Mouse (Mus musculus): ENCODE results near the gene Dlg1. TPM values are rescaled to one million over a fixed set of nuclear protein-coding genes. Genes with fewer than 3 reads are reported as not detected.
A peak's percentile ranks its signal among the peaks of the same experiment; 100 is the strongest.

The Dlg1 gene
- polyA plus RNA-seq, 1 experiment from 2014 or later = 11.9 TPM

DNA sequence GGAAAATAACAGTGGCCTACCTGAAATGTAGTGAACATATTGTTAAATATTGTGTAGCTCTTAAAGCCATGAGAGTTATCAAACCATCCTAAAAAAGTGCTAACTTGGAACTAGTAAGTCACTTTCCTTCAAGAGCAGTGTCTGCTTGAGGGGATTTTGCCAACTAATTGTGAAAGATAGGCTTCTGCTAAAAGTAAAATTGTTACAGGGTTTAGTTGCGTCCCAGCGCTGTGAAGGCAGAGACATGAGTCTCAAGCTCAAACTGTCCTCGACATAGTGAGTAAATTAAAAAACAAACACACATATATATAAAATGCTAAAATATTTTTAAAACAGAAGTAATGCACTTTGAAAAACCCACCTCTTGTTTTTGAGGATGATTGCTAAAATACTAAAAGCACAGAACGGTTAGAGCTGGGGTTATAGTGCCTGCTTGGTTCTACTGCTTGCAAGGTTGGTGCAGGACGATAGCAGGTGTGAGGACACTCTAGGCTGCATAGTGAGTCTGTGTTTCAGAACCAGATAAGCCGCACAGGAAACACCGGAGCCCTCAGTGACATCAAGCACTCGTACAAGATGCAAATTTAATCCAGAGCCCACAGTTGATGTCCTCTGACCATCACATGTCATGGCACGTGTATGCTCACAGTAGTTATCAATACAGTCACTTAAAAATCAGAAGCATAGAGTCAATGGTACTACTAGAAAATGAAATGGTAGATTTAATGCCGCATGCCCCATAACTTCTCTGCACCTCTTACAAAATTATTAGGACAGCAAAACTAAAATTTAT, 169.6 kb downstream of the Dlg1 start:
- peaks cover 7% of the 10 kb centered on the region for H3K36me3 ChIP-seq
- H3K4me1 ChIP-seq (replicated peaks) = no peaks in the 10 kb centered on the region
- no peak for ATAC-seq (ENCODE audit: low FRiP score)
- no peak overlapping the region for H3K9ac ChIP-seq
- H3K27ac ChIP-seq = no peak overlapping the region
- no peak overlapping the region for H3K4me3 ChIP-seq
- H3K4me2 ChIP-seq = no peak overlapping the region
- 94% methylated on average over 10 of the region's 10 CpGs for WGBS
- no peaks in the 10 kb centered on the region for H3K27me3 ChIP-seq
- H3K9me3 ChIP-seq = no peaks in the 10 kb centered on the region

GRCm38 (mm10) chr16:31834011-31834584, 170.9 kb downstream of the Dlg1 start:
- H3K36me3 ChIP-seq = peaks cover 16% of the 10 kb centered on the region
- H3K27ac ChIP-seq = no peak overlapping the region
- no peak overlapping the region for H3K4me2 ChIP-seq
- ATAC-seq (ENCODE audit: low FRiP score) = no peak
- no peak overlapping the region for H3K9ac ChIP-seq
- H3K27me3 ChIP-seq = no peaks in the 10 kb centered on the region
- WGBS = 71% methylated on average over 7 of the region's 7 CpGs
- no peaks in the 10 kb centered on the region for H3K9me3 ChIP-seq
- H3K4me1 ChIP-seq (replicated peaks) = no peaks in the 10 kb centered on the region
- no peak overlapping the region for H3K4me3 ChIP-seq

DNA sequence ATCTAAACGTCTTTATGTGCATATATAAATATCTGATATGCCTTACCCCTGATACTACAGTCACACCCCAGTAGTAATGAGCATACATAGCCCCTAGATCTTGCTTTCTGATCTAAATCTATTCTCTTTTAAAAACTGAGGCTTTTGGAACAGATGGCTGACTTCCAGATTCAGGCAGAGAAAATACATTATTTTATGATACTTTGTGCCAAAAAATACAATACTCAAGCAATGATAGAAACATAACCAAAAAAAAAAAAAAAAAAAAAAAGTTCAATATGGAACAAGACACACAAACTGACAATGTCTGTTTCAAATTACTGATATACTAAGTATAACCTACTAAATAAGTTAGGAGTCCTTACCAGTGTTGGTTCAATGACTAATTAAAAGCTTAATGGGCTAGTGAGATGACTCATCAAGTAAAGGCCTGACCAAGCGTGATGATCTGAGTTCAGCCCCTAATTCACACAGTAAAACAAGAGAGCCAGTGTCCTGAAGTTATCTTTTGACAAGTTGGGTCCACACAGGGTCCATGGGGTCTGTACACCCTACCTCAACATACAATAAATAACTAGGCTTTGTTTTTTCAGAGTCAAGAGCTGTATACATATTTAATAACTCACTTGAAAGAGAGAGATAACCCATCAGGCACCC, 171.5 kb downstream of the Dlg1 start:
- Histone ChIP-seq H3K27me3 (no peaks in the 10 kb centered on the region), H3K9ac (no peak overlapping the region), H3K4me3 (no peak overlapping the region), H3K4me1 (replicated peaks) (no peaks in the 10 kb centered on the region), H3K4me2 (no peak overlapping the region), H3K9me3 (no peaks in the 10 kb centered on the region), H3K27ac (no peak overlapping the region), H3K36me3 (peaks cover 12% of the 10 kb centered on the region)
- WGBS = 85% methylated on average over 2 of the region's 2 CpGs
- ATAC-seq (ENCODE audit: low FRiP score) = no peak

DNA sequence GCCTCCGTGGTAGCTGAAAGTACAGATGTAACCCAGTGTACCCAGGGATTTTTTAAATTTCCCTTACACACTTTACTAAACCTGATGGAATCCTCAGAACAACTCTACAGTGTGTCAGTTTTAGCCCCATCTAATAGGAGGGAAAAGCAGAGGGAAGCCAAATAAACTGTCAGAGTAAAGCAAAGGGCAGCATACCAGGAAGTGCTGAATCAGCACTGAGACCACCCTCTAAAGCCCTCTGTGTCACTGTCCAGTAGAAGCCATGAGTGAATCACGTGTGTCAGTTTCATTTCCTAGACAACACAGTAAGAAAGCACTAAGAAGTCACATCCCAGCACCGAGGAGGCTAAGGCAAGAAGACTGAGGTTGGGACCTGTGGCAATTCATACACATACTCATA, 174.1 kb downstream of the Dlg1 start:
- Histone ChIP-seq H3K4me1 (replicated peaks) (no peaks in the 10 kb centered on the region), H3K27ac (no peak overlapping the region), H3K4me3 (no peak overlapping the region), H3K27me3 (no peaks in the 10 kb centered on the region), H3K9ac (no peak overlapping the region), H3K4me2 (no peak overlapping the region), H3K36me3 (peaks cover 9% of the 10 kb centered on the region), H3K9me3 (no peaks in the 10 kb centered on the region)
- ATAC-seq (ENCODE audit: low FRiP score) = no peak
- WGBS = 84% methylated on average over 3 of the region's 3 CpGs

GRCm38 (mm10) chr16:31844246-31844645, 181.0 kb downstream of the Dlg1 start:
- Histone ChIP-seq H3K4me3 (no peak overlapping the region), H3K4me2 (no peak overlapping the region), H3K27me3 (no peaks in the 10 kb centered on the region), H3K9ac (no peak overlapping the region), H3K4me1 (replicated peaks) (peaks cover 3% of the 10 kb centered on the region), H3K36me3 (no peaks in the 10 kb centered on the region), H3K9me3 (no peaks in the 10 kb centered on the region), H3K27ac (no peak overlapping the region)
- ATAC-seq (ENCODE audit: low FRiP score) = no peak
- WGBS = 91% methylated on average over 3 of the region's 3 CpGs

DNA sequence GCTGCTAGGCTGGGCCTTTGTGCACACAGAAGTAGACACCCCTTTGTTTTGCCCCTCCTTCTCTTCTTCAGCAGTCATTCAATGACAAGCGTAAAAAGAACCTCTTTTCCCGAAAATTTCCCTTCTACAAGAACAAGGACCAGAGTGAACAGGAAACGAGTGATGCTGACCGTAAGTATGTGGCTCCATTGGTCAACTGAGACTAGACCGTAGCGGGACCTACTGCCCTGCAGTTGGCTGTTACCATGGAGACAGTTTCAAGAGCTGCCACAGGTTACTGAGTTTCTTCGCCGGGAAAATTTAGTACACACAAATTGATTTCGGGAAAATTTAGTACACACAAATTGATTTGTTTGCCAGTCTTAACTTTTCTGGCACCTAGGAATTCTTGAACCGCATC, 183.5 kb downstream of the Dlg1 start:
- Histone ChIP-seq H3K36me3 (no peaks in the 10 kb centered on the region), H3K27ac (no peak overlapping the region), H3K4me1 (replicated peaks) (peaks cover 3% of the 10 kb centered on the region), H3K4me3 (no peak overlapping the region), H3K9me3 (no peaks in the 10 kb centered on the region), H3K9ac (no peak overlapping the region), H3K4me2 (peak overlapping the region; percentile 17; the same call in 1 of the 2 replicates), H3K27me3 (no peaks in the 10 kb centered on the region)
- ATAC-seq (ENCODE audit: low FRiP score) = no peak
- 52% methylated on average over 10 of the region's 10 CpGs for WGBS

- Histone ChIP-seq H3K9ac (no peak overlapping the region), H3K4me1 (replicated peaks) (no peaks in the 10 kb centered on the region)
- 97% methylated on average over 5 of the region's 5 CpGs for WGBS
These were observed 200.7 kb downstream of the Dlg1 start for GRCm38 (mm10) chr16:31863920-31864319.

DNA sequence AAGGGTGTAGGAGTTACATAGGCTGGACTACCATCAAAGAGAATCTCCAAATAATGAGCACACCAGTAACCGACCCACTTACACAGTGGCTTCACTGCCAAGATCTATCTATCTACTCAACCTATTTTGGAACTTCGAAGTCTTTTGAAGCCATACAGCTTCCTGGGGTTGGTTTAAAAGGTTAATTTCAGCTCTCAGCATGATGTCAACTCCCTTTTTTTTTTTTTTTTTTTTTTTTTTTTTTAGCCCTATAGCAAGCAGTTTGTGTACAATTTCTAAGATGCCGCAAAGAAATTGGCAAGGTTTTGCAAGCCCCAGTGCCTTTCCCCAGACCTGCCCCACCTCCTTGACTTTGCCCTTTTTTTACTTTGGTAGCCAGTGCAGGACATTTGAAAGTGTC, 202.0 kb downstream of the Dlg1 start:
- peaks cover 4% of the 10 kb centered on the region; the same call in 1 of the 2 replicates for H3K9me3 ChIP-seq
- no peak overlapping the region for H3K27ac ChIP-seq
- no peak for ATAC-seq (ENCODE audit: low FRiP score)
- peaks cover 46% of the 10 kb centered on the region for H3K36me3 ChIP-seq
- no peak overlapping the region for H3K9ac ChIP-seq
- H3K4me3 ChIP-seq = no peak overlapping the region
- 74% methylated on average over 3 of the region's 3 CpGs for WGBS
- H3K4me2 ChIP-seq = no peak overlapping the region
- no peaks in the 10 kb centered on the region for H3K27me3 ChIP-seq
- H3K4me1 ChIP-seq (replicated peaks) = no peaks in the 10 kb centered on the region

More at GRCm38 (mm10) chr16:31863920-31864319, 200.7 kb downstream of the Dlg1 start:
- H3K27ac ChIP-seq = no peak overlapping the region
- no peak overlapping the region for H3K4me3 ChIP-seq
- no peaks in the 10 kb centered on the region for H3K27me3 ChIP-seq
- H3K9me3 ChIP-seq = peaks cover 4% of the 10 kb centered on the region; the same call in 1 of the 2 replicates
- ATAC-seq (ENCODE audit: low FRiP score) = no peak
- no peak overlapping the region for H3K4me2 ChIP-seq
- H3K36me3 ChIP-seq = peaks cover 53% of the 10 kb centered on the region

- H3K27ac ChIP-seq = no peak overlapping the region
- H3K9me3 ChIP-seq = no peaks in the 10 kb centered on the region
- no peak overlapping the region for H3K4me2 ChIP-seq
- no peak overlapping the region for H3K4me3 ChIP-seq
- no peak overlapping the region for H3K9ac ChIP-seq
- peaks cover 39% of the 10 kb centered on the region for H3K36me3 ChIP-seq
- no peaks in the 10 kb centered on the region for H3K27me3 ChIP-seq
- ATAC-seq (ENCODE audit: low FRiP score) = no peak
- H3K4me1 ChIP-seq (replicated peaks) = no peaks in the 10 kb centered on the region
- 91% methylated on average over 3 of the region's 3 CpGs for WGBS
These were observed 203.7 kb downstream of the Dlg1 start for GRCm38 (mm10) chr16:31866911-31867310.

- no peak overlapping the region for H3K9ac ChIP-seq
- H3K27ac ChIP-seq = no peak overlapping the region
These were observed 204.5 kb downstream of the Dlg1 start for GRCm38 (mm10) chr16:31867736-31868135.

DNA sequence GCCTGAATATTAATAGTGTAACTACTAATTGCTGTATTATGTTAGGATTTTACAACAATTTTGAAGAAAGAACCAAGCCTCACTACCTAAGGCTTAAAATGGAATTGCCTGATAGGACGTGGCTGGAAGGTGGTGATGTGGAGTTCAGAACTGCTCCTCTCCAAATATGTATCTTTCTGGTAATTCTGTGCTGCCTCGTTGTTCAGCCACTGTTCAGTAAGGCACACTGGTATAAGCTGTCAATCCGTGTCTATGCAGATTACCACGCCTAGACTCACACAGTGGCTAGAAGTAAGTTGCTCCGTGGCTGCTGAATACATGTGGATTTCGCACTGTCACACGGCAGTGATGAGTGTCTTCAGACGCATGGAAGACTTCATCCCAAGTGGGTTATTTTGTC, 210.5 kb downstream of the Dlg1 start:
- Histone ChIP-seq H3K9me3 (no peaks in the 10 kb centered on the region), H3K27ac (no peak overlapping the region), H3K36me3 (peaks cover 22% of the 10 kb centered on the region), H3K27me3 (0 out of 2 replicates have a peak, but pooled peaks cover under 1% of the 10 kb centered on the region), H3K4me1 (replicated peaks) (peaks cover 2% of the 10 kb centered on the region), H3K4me2 (no peak overlapping the region), H3K9ac (no peak overlapping the region), H3K4me3 (no peak overlapping the region)
- 86% methylated on average over 8 of the region's 8 CpGs for WGBS
- no peak for ATAC-seq (ENCODE audit: low FRiP score)

More at GRCm38 (mm10) chr16:31867736-31868135, 204.5 kb downstream of the Dlg1 start:
- no peak for ATAC-seq (ENCODE audit: low FRiP score)
- no peaks in the 10 kb centered on the region for H3K9me3 ChIP-seq
- H3K4me2 ChIP-seq = no peak overlapping the region
- no peak overlapping the region for H3K4me3 ChIP-seq
- H3K4me1 ChIP-seq (replicated peaks) = no peaks in the 10 kb centered on the region
- H3K27me3 ChIP-seq = no peaks in the 10 kb centered on the region
- peaks cover 34% of the 10 kb centered on the region for H3K36me3 ChIP-seq
- 77% methylated on average over 4 of the region's 4 CpGs for WGBS

DNA sequence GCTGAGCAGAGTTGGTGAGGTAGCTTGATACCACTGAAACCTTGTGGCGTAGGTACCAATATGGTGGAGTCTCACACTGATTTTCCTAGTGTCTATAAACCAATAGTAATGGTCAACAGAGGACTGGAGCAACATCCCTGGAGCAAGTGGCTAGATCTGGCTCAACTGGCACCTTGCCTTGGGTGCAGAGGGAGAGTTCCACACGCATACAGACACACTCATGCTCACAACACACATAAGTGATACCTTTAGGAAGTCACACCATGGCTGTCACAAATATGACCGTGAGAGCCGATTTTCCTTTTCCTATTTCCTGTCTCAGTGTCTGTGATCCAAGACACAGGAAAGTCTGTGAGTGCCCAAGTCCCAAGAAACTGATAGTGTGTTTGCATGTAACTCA, 212.1 kb downstream of the Dlg1 start:
- no peak overlapping the region for H3K9ac ChIP-seq
- H3K27ac ChIP-seq = no peak overlapping the region
- ATAC-seq (ENCODE audit: low FRiP score) = no peak
- H3K4me2 ChIP-seq = no peak overlapping the region
- no peak overlapping the region for H3K4me3 ChIP-seq
- 95% methylated on average over 4 of the region's 4 CpGs for WGBS
- peaks cover 22% of the 10 kb centered on the region for H3K36me3 ChIP-seq
- H3K9me3 ChIP-seq = no peaks in the 10 kb centered on the region
- H3K27me3 ChIP-seq = 0 out of 2 replicates have a peak, but pooled peaks cover 7% of the 10 kb centered on the region
- H3K4me1 ChIP-seq (replicated peaks) = peaks cover 5% of the 10 kb centered on the region

Data from hindbrain, embryonic 13.5 days (tissue).